8 mouse cellular contexts compared by ENCODE assay signal in the genomic region with DNA sequence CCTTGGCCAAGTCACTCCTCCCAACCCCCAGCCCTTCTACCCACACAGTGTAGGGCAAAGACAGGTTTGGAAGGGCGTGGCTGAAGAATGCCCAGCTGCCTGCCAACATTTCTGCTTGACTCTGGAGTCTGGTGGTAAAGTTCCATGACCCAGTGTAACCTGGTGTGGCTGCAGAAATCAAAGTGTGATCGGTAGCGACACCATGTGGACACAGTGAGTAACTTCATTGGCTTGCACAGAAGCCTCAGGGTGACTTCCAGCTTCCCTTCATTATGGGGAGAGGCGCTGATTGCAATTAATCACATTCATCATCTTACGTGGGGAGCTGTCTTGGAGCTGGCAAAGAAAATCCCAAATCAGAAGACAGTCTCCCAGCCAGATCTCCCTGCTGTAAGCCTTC. TPM values are rescaled to one million over a fixed set of nuclear protein-coding genes. Genes with fewer than 3 reads are reported as not detected.
A peak's percentile ranks its signal among the peaks of the same experiment; 100 is the strongest.
DNase-seq lines count a peak whose midpoint lies in the region; ATAC-seq and TF ChIP-seq lines count a peak whose summit lies in the region.

No protein-coding gene starts in this region.

- peak; percentile 78 for TF ChIP-seq CTCF in bone marrow macrophage, adult 2 months (IDR thresholded peaks at IDR 0.05; ENCODE audit: low read depth, low read length)
- TF ChIP-seq CTCF in kidney, postnatal 0 days (IDR thresholded peaks at IDR 0.05; ENCODE audit: low read depth), result peak; percentile 94
- TF ChIP-seq CTCF in liver, embryonic 14.5 days (IDR thresholded peaks at IDR 0.05; ENCODE audit: low read depth), result peak; percentile 90

- ATAC-seq in erythroid progenitor cell, adult 5-6 weeks (replicated peaks; ENCODE audit: low FRiP score, poor library complexity, severe bottlenecking), result peak; percentile 74
- ATAC-seq in heart, embryonic 14.5 days (ENCODE audit: insufficient number of reproducible peaks, insufficient read depth, low FRiP score, low read depth), result peak; percentile 32; the same call in 1 of the 2 replicates
- ATAC-seq in kidney, postnatal 0 days (replicated peaks; ENCODE audit: low FRiP score, low read depth), result peak; percentile 83
- ATAC-seq in liver, embryonic 14.5 days (ENCODE audit: insufficient read depth), result peak; percentile 18; the same call in 1 of the 2 replicates
- ATAC-seq in neural tube, embryonic 12.5 days (ENCODE audit: low FRiP score, low read depth), result peak; percentile 52
- ATAC-seq in stomach, embryonic 16.5 days (ENCODE audit: insufficient read depth, low FRiP score), result peak; percentile 35; the same call in 1 of the 2 replicates

- H3K4me2 ChIP-seq in heart, embryonic 14.5 days (ENCODE audit: low read length), result no peak overlapping the region
- H3K4me2 ChIP-seq in kidney, postnatal 0 days (ENCODE audit: low read length), result no peak overlapping the region
- H3K4me2 ChIP-seq in liver, embryonic 14.5 days (ENCODE audit: low read depth), result no peak overlapping the region
- no peak overlapping the region for H3K4me2 ChIP-seq in neural tube, embryonic 12.5 days (replicated peaks)
- no peak overlapping the region for H3K4me2 ChIP-seq in stomach, embryonic 16.5 days (ENCODE audit: low read depth, low read length)

- no peaks in the 10 kb centered on the region for H3K36me3 ChIP-seq in heart, embryonic 14.5 days (ENCODE audit: control insufficient read depth, insufficient read depth, low read length)
- H3K36me3 ChIP-seq in kidney, postnatal 0 days (ENCODE audit: insufficient read depth, low read length), result no peaks in the 10 kb centered on the region
- H3K36me3 ChIP-seq in liver, embryonic 14.5 days (replicated peaks; ENCODE audit: control insufficient read depth, insufficient read depth, low read depth), result no peaks in the 10 kb centered on the region
- H3K36me3 ChIP-seq in neural tube, embryonic 12.5 days, result no peaks in the 10 kb centered on the region
- no peaks in the 10 kb centered on the region for H3K36me3 ChIP-seq in stomach, embryonic 16.5 days (ENCODE audit: control insufficient read depth, insufficient read depth, low read length)

- no peak for TF ChIP-seq POLR2A in bone marrow macrophage, adult 2 months (IDR thresholded peaks at IDR 0.05; ENCODE audit: borderline replicate concordance, low read depth, low read length)

- H3K4me1 ChIP-seq in bone marrow macrophage, adult 2 months (ENCODE audit: control insufficient read depth, insufficient read depth, low read length), result peaks cover 2% of the 10 kb centered on the region; the same call in 1 of the 2 replicates
- peaks cover 4 to 5% of the 10 kb centered on the region in 2 experiments for H3K4me1 ChIP-seq in heart, embryonic 14.5 days (ENCODE audit: control insufficient read depth in 2 of 2, insufficient read depth in 2 of 2, low read length in 2 of 2)
- peaks cover 3% of the 10 kb centered on the region for H3K4me1 ChIP-seq in kidney, postnatal 0 days (replicated peaks; ENCODE audit: insufficient read depth, low read length)
- peaks cover 0 to 2% of the 10 kb centered on the region in 2 experiments; a peak in 2 of 4 replicates for H3K4me1 ChIP-seq in liver, embryonic 14.5 days (replicated peaks; ENCODE audit: control insufficient read depth in 2 of 2, insufficient read depth in 2 of 2, low read length in 1 of 2)
- H3K4me1 ChIP-seq in neural tube, embryonic 12.5 days, result peaks cover 8% of the 10 kb centered on the region; the same call in 1 of the 2 replicates
- peaks cover 7% of the 10 kb centered on the region for H3K4me1 ChIP-seq in stomach, embryonic 16.5 days (ENCODE audit: control insufficient read depth, insufficient read depth, low read length)

- peak; percentile 90 for DNase-seq in CD4-positive, CD25-positive, alpha-beta regulatory T cell, adult 2 months (ENCODE audit: low read depth, low spot score)
- DNase-seq in kidney, postnatal 0 days (ENCODE audit: low spot score), result peak; percentile 85
- DNase-seq in liver, embryonic 14.5 days (ENCODE audit: low read depth in 3 of 3, low spot score in 3 of 3), result peak in 1 of 3 experiments; percentile 42

- H3K27me3 ChIP-seq in heart, embryonic 14.5 days (ENCODE audit: control insufficient read depth, insufficient read depth, low read length), result no peaks in the 10 kb centered on the region
- no peaks in the 10 kb centered on the region for H3K27me3 ChIP-seq in kidney, postnatal 0 days (ENCODE audit: insufficient read depth, low read length)
- H3K27me3 ChIP-seq in liver, embryonic 14.5 days (ENCODE audit: control insufficient read depth, insufficient read depth, low read length), result no peaks in the 10 kb centered on the region
- H3K27me3 ChIP-seq in neural tube, embryonic 12.5 days (replicated peaks), result peaks cover 8% of the 10 kb centered on the region; the same call in 1 of the 2 replicates
- no peaks in the 10 kb centered on the region for H3K27me3 ChIP-seq in stomach, embryonic 16.5 days (ENCODE audit: control insufficient read depth, insufficient read depth, low read length)

- no peak overlapping the region for H3K4me3 ChIP-seq in bone marrow macrophage, adult 2 months (ENCODE audit: insufficient read depth, low read length)
- no peak overlapping the region for H3K4me3 ChIP-seq in heart, embryonic 14.5 days (ENCODE audit: control insufficient read depth in 1 of 2, insufficient read depth in 1 of 2, low read depth in 1 of 2, low read length in 2 of 2)
- no peak overlapping the region for H3K4me3 ChIP-seq in kidney, postnatal 0 days (replicated peaks; ENCODE audit: low read depth, low read length)
- no peak overlapping the region for H3K4me3 ChIP-seq in liver, embryonic 14.5 days (ENCODE audit: insufficient read depth in 1 of 2, low read depth in 2 of 2, low read length in 2 of 2)
- H3K4me3 ChIP-seq in neural tube, embryonic 12.5 days, result no peak overlapping the region
- H3K4me3 ChIP-seq in stomach, embryonic 16.5 days (replicated peaks; ENCODE audit: low read length), result no peak overlapping the region

- H3K9ac ChIP-seq in heart, embryonic 14.5 days (ENCODE audit: low read length), result no peak overlapping the region
- no peak overlapping the region for H3K9ac ChIP-seq in kidney, postnatal 0 days (ENCODE audit: low read depth, low read length)
- H3K9ac ChIP-seq in liver, embryonic 14.5 days (replicated peaks), result no peak overlapping the region
- H3K9ac ChIP-seq in neural tube, embryonic 12.5 days, result no peak overlapping the region
- H3K9ac ChIP-seq in stomach, embryonic 16.5 days (ENCODE audit: low read length), result no peak overlapping the region

- 0 out of 2 replicates have a peak, but pooled peaks cover 2% of the 10 kb centered on the region for H3K9me3 ChIP-seq in heart, embryonic 14.5 days (ENCODE audit: control insufficient read depth, low read length)
- H3K9me3 ChIP-seq in kidney, postnatal 0 days (replicated peaks; ENCODE audit: low read length), result no peaks in the 10 kb centered on the region
- peaks cover 4% of the 10 kb centered on the region for H3K9me3 ChIP-seq in liver, embryonic 14.5 days (ENCODE audit: control insufficient read depth, low read length)
- H3K9me3 ChIP-seq in neural tube, embryonic 12.5 days, result no peaks in the 10 kb centered on the region
- H3K9me3 ChIP-seq in stomach, embryonic 16.5 days (replicated peaks; ENCODE audit: control insufficient read depth, low read length), result peaks cover 8% of the 10 kb centered on the region

- no peak for TF ChIP-seq EP300 in liver, embryonic 14.5 days (IDR thresholded peaks at IDR 0.05; ENCODE audit: low read depth)

- 6% methylated on average over 5 of the region's 5 CpGs for WGBS in heart, embryonic 14.5 days
- 5% methylated on average over 5 of the region's 5 CpGs for WGBS in kidney, postnatal 0 days
- WGBS in liver, embryonic 14.5 days (ENCODE audit: insufficient replicate concordance), result 5% methylated on average over 5 of the region's 5 CpGs
- 8% methylated on average over 5 of the region's 5 CpGs for WGBS in neural tube, embryonic 12.5 days
- 4% methylated on average over 5 of the region's 5 CpGs for WGBS in stomach, embryonic 16.5 days

- no peak overlapping the region for H3K27ac ChIP-seq in bone marrow macrophage, adult 2 months (ENCODE audit: insufficient read depth, low read depth, low read length)
- H3K27ac ChIP-seq in heart, embryonic 14.5 days (replicated peaks in 1 of 2; ENCODE audit: control insufficient read depth in 1 of 2, insufficient read depth in 1 of 2, low read depth in 2 of 2, low read length in 2 of 2), result no peak overlapping the region
- H3K27ac ChIP-seq in kidney, postnatal 0 days, result no peak overlapping the region
- H3K27ac ChIP-seq in liver, embryonic 14.5 days, result no peak overlapping the region
- H3K27ac ChIP-seq in neural tube, embryonic 12.5 days, result no peak overlapping the region
- no peak overlapping the region for H3K27ac ChIP-seq in stomach, embryonic 16.5 days (ENCODE audit: low read length)

RNA-seq across cellular contexts. Expression of gene Cipc, which starts 23.0 kb away (rescaled TPM):
- 21.3 and 23.0 TPM in 2 replicates for polyA plus RNA-seq in bone marrow macrophage, adult 2 months (2012; ENCODE audit: insufficient read depth, insufficient read length, missing spikeins)
- total RNA-seq in erythroid progenitor cell, adult 5-6 weeks (2015; ENCODE audit: low replicate concordance), result 8.6 and 9.2 TPM in 2 replicates
- total RNA-seq in erythroid progenitor cell, adult 5-6 weeks (2017; ENCODE audit: low replicate concordance), result 5.8 and 16.4 TPM in 2 replicates
- 26.6 and 27.1 TPM in 2 replicates for polyA plus RNA-seq in heart, embryonic 14.5 days (2014; fragmentation: Nextera tagmentation; extraction: Ambion mirVana)
- polyA plus RNA-seq in kidney, postnatal 0 days (2015; fragmentation: Nextera tagmentation; extraction: Ambion mirVana), result 14.8 and 16.1 TPM in 2 replicates
- 7.5 and 8.8 TPM in 2 replicates for polyA plus RNA-seq in liver, embryonic 14.5 days (2012; rRNA removed)
- 10.0 and 10.7 TPM in 2 replicates for polyA plus RNA-seq in liver, embryonic 14.5 days (2014; fragmentation: Nextera tagmentation; extraction: Ambion mirVana)
- 41.5 and 43.0 TPM in 2 replicates for polyA plus RNA-seq in neural tube, embryonic 12.5 days (2016; fragmentation: Nextera tagmentation; extraction: Ambion mirVana)
- polyA plus RNA-seq in stomach, embryonic 16.5 days (2015; fragmentation: Nextera tagmentation; extraction: Ambion mirVana), result 17.8 and 18.1 TPM in 2 replicates

RNA-seq across cellular contexts. Expression of gene Irf2bpl, which starts 39.2 kb away (rescaled TPM):
- polyA plus RNA-seq in bone marrow macrophage, adult 2 months (2012; ENCODE audit: insufficient read depth, insufficient read length, missing spikeins), result 11.4 and 12.0 TPM in 2 replicates
- total RNA-seq in erythroid progenitor cell, adult 5-6 weeks (2015; ENCODE audit: low replicate concordance), result 0.72 and 2.5 TPM in 2 replicates
- total RNA-seq in erythroid progenitor cell, adult 5-6 weeks (2017; ENCODE audit: low replicate concordance), result 0.53 and 1.5 TPM in 2 replicates
- polyA plus RNA-seq in heart, embryonic 14.5 days (2014; fragmentation: Nextera tagmentation; extraction: Ambion mirVana), result 32.8 and 36.1 TPM in 2 replicates
- 52.1 and 57.9 TPM in 2 replicates for polyA plus RNA-seq in kidney, postnatal 0 days (2015; fragmentation: Nextera tagmentation; extraction: Ambion mirVana)
- polyA plus RNA-seq in liver, embryonic 14.5 days (2012; rRNA removed), result 1.4 and 1.5 TPM in 2 replicates
- 1.4 and 1.5 TPM in 2 replicates for polyA plus RNA-seq in liver, embryonic 14.5 days (2014; fragmentation: Nextera tagmentation; extraction: Ambion mirVana)
- 57.2 and 61.9 TPM in 2 replicates for polyA plus RNA-seq in neural tube, embryonic 12.5 days (2016; fragmentation: Nextera tagmentation; extraction: Ambion mirVana)
- 10.1 and 11.7 TPM in 2 replicates for polyA plus RNA-seq in stomach, embryonic 16.5 days (2015; fragmentation: Nextera tagmentation; extraction: Ambion mirVana)

Comparison
In these comparisons a context has a peak if more than half of its experiments do, and no peak if none do; other contexts are left out.
1. ATAC-seq: peak in every context shown above with its lines; median percentile 83 in kidney, postnatal 0 days; 74 in erythroid progenitor cell, adult 5-6 weeks; 52 in neural tube, embryonic 12.5 days; 35 in stomach, embryonic 16.5 days; 32 in heart, embryonic 14.5 days; 18 in liver, embryonic 14.5 days.